Mouse (Mus musculus) neural tube, embryonic 13.5 days (tissue): ENCODE measurements around the gene Olfr13. TPM values are rescaled to one million over a fixed set of nuclear protein-coding genes. Genes with fewer than 3 reads are reported as not detected.
"Not testable (repeated sequence)": the region's sequence is repeated elsewhere in the genome, so short reads cannot be mapped to it uniquely, and the experiment has no call there.

Source experiments
- ATAC-seq: fragments of 200-750 bp; cut with Nextera tagmentation; 2 replicates; pipeline ENCODE4 v1.8.0; 2017; ENCODE audit warnings: low read depth, mild to moderate bottlenecking, moderate TSS enrichment, moderate library complexity
- H3K27ac ChIP-seq: fragments of 300-500 bp; sonication (generic); replicated peaks from 2 replicates; pipeline ENCODE4 v1.5.1; 2015; ENCODE audit warnings: moderate library complexity, mild to moderate bottlenecking, inconsistent platforms
- H3K27me3 ChIP-seq: fragments of 300-500 bp; sonication (generic); 2 replicates; pipeline ENCODE4 v1.6.1; 2015; ENCODE audit warnings: mild to moderate bottlenecking, inconsistent platforms
- H3K36me3 ChIP-seq: fragments of 300-500 bp; sonication (generic); 2 replicates; pipeline ENCODE4 v1.6.1; 2015; ENCODE audit warnings: mild to moderate bottlenecking, inconsistent platforms
- H3K4me1 ChIP-seq: fragments of 300-500 bp; sonication (generic); replicated peaks from 2 replicates; pipeline ENCODE4 v1.6.1; 2015; ENCODE audit warnings: inconsistent platforms
- H3K4me2 ChIP-seq: fragments of 300-500 bp; sonication (generic); 2 replicates; pipeline ENCODE4 v1.6.1; 2015; ENCODE audit warnings: inconsistent platforms, mild to moderate bottlenecking, moderate library complexity
- H3K4me3 ChIP-seq: fragments of 300-500 bp; sonication (generic); 2 replicates; pipeline ENCODE4 v1.5.1; 2015; ENCODE audit warnings: mild to moderate bottlenecking, inconsistent platforms
- H3K9ac ChIP-seq: fragments of 300-500 bp; sonication (generic); 2 replicates; pipeline ENCODE4 v1.6.1; 2015; ENCODE audit warnings: moderate library complexity, mild to moderate bottlenecking, inconsistent platforms
- H3K9me3 ChIP-seq: fragments of 300-500 bp; sonication (generic); 2 replicates; pipeline ENCODE4 v1.6.1; 2016; ENCODE audit warnings: inconsistent platforms
- WGBS: fragments of 180-500 bp; shearing (Covaris S2); methylation state at CpG from one replicate; pipeline ENCODE4 v1.1.7; 2015; 5-methylcytosine and 5-hydroxymethylcytosine counted together
- polyA plus RNA-seq: library from polyadenylated mRNA; unstranded; fragments of >200 nt; fragmentation: Nextera tagmentation; extraction: Ambion mirVana; gene quantifications from 2 replicates; pipeline ENCODE4 v1.2.1, GENCODE M21; 2015

Olfr13 gene
- polyA plus RNA-seq, result not detected in 2 replicates

DNA sequence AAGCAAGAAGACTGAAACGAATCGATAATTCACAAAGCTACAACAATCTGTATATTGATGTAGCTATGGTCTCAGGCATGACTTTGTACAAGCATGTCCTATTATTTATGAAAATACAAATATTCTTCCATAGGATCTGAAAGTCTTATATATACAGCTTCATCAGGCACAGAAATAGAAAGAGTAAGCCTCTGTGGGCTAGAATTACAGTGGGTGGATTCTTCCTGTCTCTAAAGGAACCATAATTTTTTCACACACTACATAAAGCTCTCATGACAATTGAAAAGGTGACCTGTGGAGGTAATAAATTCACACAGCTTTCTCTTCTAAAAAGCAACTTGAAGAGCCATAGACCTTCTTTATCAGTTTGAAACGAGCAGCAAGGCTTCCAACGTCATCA lies at the start of gene Olfr13:
Gene Olfr13, plus strand, starts transcription at position 301 of the 400 bp plus-strand sequence.
- no peaks in the 10 kb centered on the region for H3K27me3 ChIP-seq
- 72% methylated on average over 4 of the region's 4 CpGs for WGBS
- no peak within 1 kb of the TSS for H3K27ac ChIP-seq
- H3K36me3 ChIP-seq, result no peaks in the 10 kb centered on the region
- no peak within 1 kb of the TSS for H3K4me2 ChIP-seq
- H3K4me1 ChIP-seq, result no peaks in the 10 kb centered on the region
- H3K9me3 ChIP-seq, result no peaks in the 10 kb centered on the region
- ATAC-seq, result no peak
- no peak within 1 kb of the TSS for H3K4me3 ChIP-seq
- H3K9ac ChIP-seq, result no peak within 1 kb of the TSS

DNA sequence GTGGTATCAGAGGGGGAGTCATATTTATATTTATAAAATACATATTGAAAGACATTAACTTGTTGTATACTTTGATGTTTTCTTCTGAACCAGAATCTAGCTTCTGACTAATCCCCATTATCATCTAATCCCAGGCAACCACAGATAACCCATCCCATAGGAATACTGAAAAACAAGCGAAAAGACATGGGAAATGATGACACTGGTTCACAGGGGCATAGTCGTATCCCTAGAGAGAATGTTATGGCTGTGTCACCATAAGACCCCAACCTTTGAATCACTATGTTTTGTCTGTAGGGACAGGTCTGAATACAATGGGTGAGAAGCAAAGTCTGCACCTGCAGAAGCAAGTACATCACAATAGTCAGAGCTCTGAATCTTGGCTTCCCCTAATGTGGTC lies 25.7 kb upstream of the Olfr13 start, which contains the start of gene Olfr237-ps1:
Gene Olfr237-ps1, plus strand, starts transcription at position 301 of the 400 bp plus-strand sequence.
- WGBS, result 93% methylated on average over 2 of the region's 2 CpGs

DNA sequence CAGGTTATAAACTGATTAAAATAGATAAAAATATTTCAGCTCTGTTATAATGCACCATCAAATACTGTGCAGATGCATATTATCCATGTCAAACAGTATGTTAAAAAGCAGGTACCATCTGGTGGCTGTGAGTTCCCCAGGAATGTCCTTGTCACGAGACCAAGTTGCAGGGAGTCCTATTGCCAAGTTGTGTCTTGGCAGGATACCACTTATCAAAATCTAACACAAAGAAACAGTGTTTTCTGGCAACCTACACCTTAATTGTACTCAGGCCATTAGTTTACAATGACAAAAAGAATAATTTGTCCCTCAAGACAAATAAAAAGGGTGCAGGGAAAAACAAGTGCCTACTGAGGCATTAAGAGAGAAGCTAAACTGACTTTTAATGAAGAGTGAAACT lies 12.4 kb upstream of the Olfr13 start:
- no peaks in the 10 kb centered on the region for H3K4me1 ChIP-seq
- H3K27me3 ChIP-seq, result no peaks in the 10 kb centered on the region
- H3K4me3 ChIP-seq, result no peak overlapping the region
- no peak for ATAC-seq
- no peak overlapping the region for H3K27ac ChIP-seq
- no peaks in the 10 kb centered on the region for H3K9me3 ChIP-seq
- H3K4me2 ChIP-seq, result no peak overlapping the region
- H3K36me3 ChIP-seq, result no peaks in the 10 kb centered on the region
- WGBS, result 49% methylated on average over 1 of the region's 1 CpGs
- no peak overlapping the region for H3K9ac ChIP-seq

More for the DNA sequence above, 25.7 kb upstream of the Olfr13 start, which contains the start of gene Olfr237-ps1:
- not testable (repeated sequence) for H3K36me3 ChIP-seq, ATAC-seq, H3K27me3 ChIP-seq, H3K9me3 ChIP-seq, H3K4me1 ChIP-seq, H3K27ac ChIP-seq, H3K4me2 ChIP-seq, H3K4me3 ChIP-seq, H3K9ac ChIP-seq

DNA sequence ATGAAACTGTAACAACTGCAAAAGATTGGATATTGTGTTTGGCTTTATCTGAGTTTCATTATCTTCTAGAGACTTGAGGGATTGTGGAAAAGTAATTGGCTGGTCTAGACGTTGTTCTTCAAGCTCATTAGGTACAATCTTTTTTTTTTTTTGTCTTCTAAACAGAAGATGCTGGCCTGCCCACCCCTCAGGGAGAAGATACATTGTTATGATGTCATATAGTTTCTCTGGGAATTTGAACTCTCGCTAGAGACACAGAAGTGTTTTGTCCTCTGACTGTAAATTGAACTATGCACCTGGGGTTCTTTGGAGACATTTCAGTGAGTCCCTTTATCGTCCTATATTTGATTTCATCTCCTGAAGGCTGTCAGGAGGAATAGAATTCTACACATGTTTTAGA lies 9.0 kb upstream of the Olfr13 start, which contains the start of gene Olfr437:
Gene Olfr437, plus strand, starts transcription at position 301 of the 400 bp plus-strand sequence.
- no peak within 1 kb of the TSS for H3K9ac ChIP-seq
- ATAC-seq, result no peak
- H3K4me2 ChIP-seq, result no peak within 1 kb of the TSS
- WGBS, result 74% methylated on average over 3 of the region's 3 CpGs
- H3K36me3 ChIP-seq, result no peaks in the 10 kb centered on the region
- no peak within 1 kb of the TSS for H3K27ac ChIP-seq
- H3K4me1 ChIP-seq, result no peaks in the 10 kb centered on the region
- no peaks in the 10 kb centered on the region for H3K27me3 ChIP-seq
- no peaks in the 10 kb centered on the region for H3K9me3 ChIP-seq
- no peak within 1 kb of the TSS for H3K4me3 ChIP-seq

- Histone ChIP-seq H3K36me3 (no peaks in the 10 kb centered on the region), H3K27me3 (no peaks in the 10 kb centered on the region), H3K9me3 (no peaks in the 10 kb centered on the region), H3K4me2 (no peak overlapping the region), H3K9ac (no peak overlapping the region), H3K27ac (no peak overlapping the region), H3K4me1 (no peaks in the 10 kb centered on the region), H3K4me3 (no peak overlapping the region)
- no peak for ATAC-seq
- WGBS, result 98% methylated on average over 4 of the region's 4 CpGs
Observed at GRCm38 (mm10) chr6:43167246-43167645, 4.7 kb upstream of the Olfr13 start.

DNA sequence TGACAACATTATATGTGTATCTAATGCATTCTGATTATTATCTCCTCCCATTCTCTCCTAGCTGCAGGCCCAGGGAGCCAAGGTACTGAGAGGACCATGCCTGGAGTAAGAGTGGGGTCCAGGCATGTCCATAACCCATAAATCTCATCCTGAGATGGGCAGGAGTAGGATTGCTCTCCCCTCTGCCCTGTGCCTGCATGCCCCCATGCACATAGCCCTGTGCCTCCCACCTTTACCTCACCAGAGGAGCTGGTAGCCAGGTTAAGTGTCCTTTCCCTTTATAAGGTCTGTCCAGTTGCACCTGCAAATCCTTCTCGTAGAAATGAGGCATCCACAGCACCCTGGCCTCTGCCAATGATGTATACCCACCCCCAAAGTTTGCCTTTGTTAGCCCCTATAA lies 6.2 kb downstream of the Olfr13 start:
- Histone ChIP-seq H3K4me1 (peaks cover 9% of the 10 kb centered on the region), H3K36me3 (no peaks in the 10 kb centered on the region), H3K9ac (no peak overlapping the region), H3K4me2 (no peak overlapping the region), H3K4me3 (no peak overlapping the region), H3K27me3 (no peaks in the 10 kb centered on the region), H3K27ac (no peak overlapping the region), H3K9me3 (no peaks in the 10 kb centered on the region)
- 58% methylated on average over 1 of the region's 1 CpGs for WGBS
- ATAC-seq, result no peak

GRCm38 (mm10) chr6:43178584-43179501 lies 6.9 kb downstream of the Olfr13 start:
- 59% methylated on average over 6 of the region's 6 CpGs for WGBS

DNA sequence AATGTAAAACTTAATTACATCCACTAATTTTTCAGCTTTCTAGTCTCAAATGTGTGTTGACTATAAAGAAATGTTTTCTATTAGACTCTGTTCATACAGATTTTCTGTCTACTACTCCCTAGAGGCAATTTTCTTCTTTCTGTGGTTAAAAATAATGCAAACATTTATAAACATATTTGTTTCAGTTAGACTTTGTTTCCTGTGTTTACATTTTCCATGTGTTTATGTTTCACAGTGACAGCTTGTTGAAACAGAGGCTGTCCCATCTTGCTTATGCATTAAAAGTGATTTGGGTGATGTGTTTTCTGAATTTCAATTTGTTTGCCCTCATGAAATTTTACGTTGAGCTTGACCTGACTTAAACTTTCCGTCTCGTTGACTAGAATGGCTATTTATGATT lies 19.0 kb downstream of the Olfr13 start:
- H3K4me1 ChIP-seq, result no peaks in the 10 kb centered on the region
- H3K36me3 ChIP-seq, result no peaks in the 10 kb centered on the region
- H3K27ac ChIP-seq, result no peak overlapping the region
- no peaks in the 10 kb centered on the region for H3K9me3 ChIP-seq
- ATAC-seq, result no peak
- WGBS, result 86% methylated on average over 3 of the region's 3 CpGs
- H3K9ac ChIP-seq, result no peak overlapping the region
- H3K4me3 ChIP-seq, result no peak overlapping the region
- no peaks in the 10 kb centered on the region for H3K27me3 ChIP-seq
- no peak overlapping the region for H3K4me2 ChIP-seq

More at GRCm38 (mm10) chr6:43178584-43179501, 6.9 kb downstream of the Olfr13 start:
- Histone ChIP-seq H3K36me3 (no peaks in the 10 kb centered on the region), H3K27ac (no peak overlapping the region), H3K27me3 (no peaks in the 10 kb centered on the region), H3K4me1 (peaks cover 9% of the 10 kb centered on the region), H3K9ac (no peak overlapping the region), H3K9me3 (no peaks in the 10 kb centered on the region), H3K4me3 (no peak overlapping the region), H3K4me2 (no peak overlapping the region)
- peak; percentile 67; the same call in 1 of the 2 replicates for ATAC-seq

- no peaks in the 10 kb centered on the region for H3K9me3 ChIP-seq
- no peaks in the 10 kb centered on the region for H3K4me1 ChIP-seq
- ATAC-seq, result no peak
- no peak within 1 kb of the TSS for H3K4me3 ChIP-seq
- H3K36me3 ChIP-seq, result no peaks in the 10 kb centered on the region
- H3K4me2 ChIP-seq, result no peak within 1 kb of the TSS
- no peak within 1 kb of the TSS for H3K27ac ChIP-seq
- no peak within 1 kb of the TSS for H3K9ac ChIP-seq
- no peaks in the 10 kb centered on the region for H3K27me3 ChIP-seq
Observed at GRCm38 (mm10) chr6:43196781-43197180, 24.8 kb downstream of the Olfr13 start, which contains the start of gene Olfr435. Olfr435 (plus strand) TSS chr6:43197146.

- Histone ChIP-seq H3K4me1 (no peaks in the 10 kb centered on the region), H3K4me3 (no peak overlapping the region), H3K27ac (no peak overlapping the region), H3K9me3 (no peaks in the 10 kb centered on the region), H3K27me3 (no peaks in the 10 kb centered on the region), H3K9ac (no peak overlapping the region), H3K4me2 (no peak overlapping the region), H3K36me3 (no peaks in the 10 kb centered on the region)
- ATAC-seq, result no peak
- WGBS, result 87% methylated on average over 3 of the region's 3 CpGs
Observed at GRCm38 (mm10) chr6:43198094-43198493, 26.2 kb downstream of the Olfr13 start.

GRCm38 (mm10) chr6:43202786-43203185 lies 30.8 kb downstream of the Olfr13 start:
- Histone ChIP-seq H3K27ac (no peak overlapping the region), H3K4me2 (no peak overlapping the region), H3K4me3 (no peak overlapping the region), H3K36me3 (no peaks in the 10 kb centered on the region), H3K9ac (no peak overlapping the region), H3K27me3 (no peaks in the 10 kb centered on the region), H3K9me3 (no peaks in the 10 kb centered on the region), H3K4me1 (no peaks in the 10 kb centered on the region)
- ATAC-seq, result no peak

DNA sequence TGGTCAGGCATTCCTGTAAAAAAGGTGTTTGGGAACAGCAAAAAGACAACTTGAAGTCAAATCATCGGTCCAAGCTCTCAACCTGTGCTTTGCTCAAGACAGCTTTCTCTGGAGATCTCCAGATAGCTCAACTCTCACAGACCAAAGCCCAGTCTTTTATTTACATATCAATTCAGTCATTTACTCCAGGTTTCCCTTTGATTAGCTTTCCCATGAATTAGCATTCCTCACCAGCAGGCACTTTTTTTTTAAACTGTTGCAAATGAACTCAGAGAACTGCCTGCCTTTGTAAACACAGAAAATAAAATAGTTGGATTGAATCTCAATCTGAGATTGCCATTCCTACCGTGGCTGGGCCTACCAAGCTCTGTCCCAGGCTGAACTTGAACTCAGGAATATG lies 33.4 kb downstream of the Olfr13 start:
- H3K27ac ChIP-seq, result no peak overlapping the region
- H3K9me3 ChIP-seq, result no peaks in the 10 kb centered on the region
- ATAC-seq, result no peak
- no peaks in the 10 kb centered on the region for H3K4me1 ChIP-seq
- 30% methylated on average over 2 of the region's 2 CpGs for WGBS
- H3K9ac ChIP-seq, result no peak overlapping the region
- H3K4me3 ChIP-seq, result no peak overlapping the region
- no peak overlapping the region for H3K4me2 ChIP-seq
- H3K36me3 ChIP-seq, result no peaks in the 10 kb centered on the region
- no peaks in the 10 kb centered on the region for H3K27me3 ChIP-seq
